In genomic region chr11:58867039-58867953, GRCm38 (mm10) we compare ENCODE assay signal across 8 mouse cellular contexts. TPM values are rescaled to one million over a fixed set of nuclear protein-coding genes. Genes with fewer than 3 reads are reported as not detected.
DNase-seq lines count a peak whose midpoint lies in the region; ATAC-seq lines count a peak whose summit lies in the region.

Gene 2810021J22Rik, plus strand, starts transcription at chr11:58867216.

- H3K9me3 ChIP-seq in intestine, embryonic 16.5 days (ENCODE audit: control insufficient read depth, low read length), result no peaks in the 10 kb centered on the region
- H3K9me3 ChIP-seq in midbrain, embryonic 11.5 days (ENCODE audit: control insufficient read depth, low read length), result no peaks in the 10 kb centered on the region

- intact Hi-C loops in left cerebral cortex, postnatal 4 days (cut with DNase I), result no loop called here

- H3K27me3 ChIP-seq in intestine, embryonic 16.5 days (replicated peaks; ENCODE audit: control insufficient read depth, insufficient read depth, low read length), result no peaks in the 10 kb centered on the region
- no peaks in the 10 kb centered on the region for H3K27me3 ChIP-seq in midbrain, embryonic 11.5 days (ENCODE audit: control insufficient read depth, insufficient read depth, low read length)

- H3K4me2 ChIP-seq in intestine, embryonic 16.5 days (ENCODE audit: low read depth, low read length), result peak within 1 kb of the TSS; percentile 53
- peak within 1 kb of the TSS; percentile 84 for H3K4me2 ChIP-seq in midbrain, embryonic 11.5 days

- H3K36me3 ChIP-seq in intestine, embryonic 16.5 days (ENCODE audit: control insufficient read depth, insufficient read depth, low read length), result no peaks in the 10 kb centered on the region
- no peaks in the 10 kb centered on the region for H3K36me3 ChIP-seq in midbrain, embryonic 11.5 days (ENCODE audit: control insufficient read depth, insufficient read depth, low read length)

- peak within 1 kb of the TSS; percentile 83 for H3K9ac ChIP-seq in intestine, embryonic 16.5 days (ENCODE audit: low read depth, low read length)
- H3K9ac ChIP-seq in midbrain, embryonic 11.5 days (ENCODE audit: low read length), result peak within 1 kb of the TSS; percentile 90

- H3K4me3 ChIP-seq in intestine, embryonic 16.5 days (ENCODE audit: low read length), result peak within 1 kb of the TSS; percentile 69
- H3K4me3 ChIP-seq in midbrain, embryonic 11.5 days (ENCODE audit: low read depth, low read length), result peak within 1 kb of the TSS; percentile 79

- 3% methylated on average over 37 of the region's 37 CpGs for WGBS in intestine, embryonic 16.5 days
- 5% methylated on average over 37 of the region's 37 CpGs for WGBS in midbrain, embryonic 11.5 days

- peak; percentile 91 for DNase-seq in adrenal gland, postnatal 14 days
- DNase-seq in embryo, embryonic 9.5 days (ENCODE audit: extremely low spot score), result peak; percentile 86
- DNase-seq in gonadal fat pad, adult 2 months (ENCODE audit: low read depth), result peak; percentile 23
- DNase-seq in left cerebral cortex, postnatal 4 days, result peak; percentile 84
- DNase-seq in midbrain, embryonic 11.5 days (ENCODE audit: low spot score, missing footprints), result peak; percentile 98
- DNase-seq in right cerebral cortex, postnatal 4 days, result peak; percentile 69
- peak; percentile 86 for DNase-seq in yolk sac, embryonic 10.5 days (ENCODE audit: low spot score)

- 0 out of 2 replicates have a peak, but pooled peaks cover 8% of the 10 kb centered on the region for H3K4me1 ChIP-seq in intestine, embryonic 16.5 days (ENCODE audit: control insufficient read depth, insufficient read depth, low read length)
- peaks cover 8% of the 10 kb centered on the region for H3K4me1 ChIP-seq in midbrain, embryonic 11.5 days (ENCODE audit: control insufficient read depth, insufficient read depth, low read length)

- ATAC-seq in intestine, embryonic 16.5 days, result peak; percentile 94
- peak; percentile 88 for ATAC-seq in midbrain, embryonic 11.5 days (ENCODE audit: low FRiP score)

- peak within 1 kb of the TSS; percentile 79 for H3K27ac ChIP-seq in intestine, embryonic 16.5 days (ENCODE audit: low read length)
- peak within 1 kb of the TSS; percentile 61 for H3K27ac ChIP-seq in midbrain, embryonic 11.5 days (ENCODE audit: low read depth, low read length)

RNA-seq across cellular contexts. Expression of gene 2810021J22Rik, which starts in this region (rescaled TPM):
- 5.3 and 7.6 TPM in 2 replicates for total RNA-seq in adrenal gland, postnatal 14 days (2021)
- polyA plus RNA-seq in gonadal fat pad, adult 2 months (2012; rRNA removed), result 7.6 and 9.1 TPM in 2 replicates
- polyA plus RNA-seq in intestine, embryonic 16.5 days (2015; fragmentation: Nextera tagmentation; extraction: Ambion mirVana), result 5.2 and 5.3 TPM in 2 replicates
- 10 to 100 TPM; 14.5 to 14.6 TPM for total RNA-seq in left cerebral cortex, postnatal 4 days (2021)
- 13.4 and 13.6 TPM in 2 replicates for polyA plus RNA-seq in midbrain, embryonic 11.5 days (2014; fragmentation: Nextera tagmentation; extraction: Ambion mirVana)

Comparison
In these comparisons a context has a peak if more than half of its experiments do, and no peak if none do; other contexts are left out.
1. Peak in every context shown above with its lines: DNase-seq, ATAC-seq, H3K4me3 ChIP-seq and H3K27ac ChIP-seq.
2. DNase-seq: peak in every context shown above with its lines; median percentile 98 in midbrain, embryonic 11.5 days; 91 in adrenal gland, postnatal 14 days; 86 in embryo, embryonic 9.5 days; 86 in yolk sac, embryonic 10.5 days; 84 in left cerebral cortex, postnatal 4 days; 69 in right cerebral cortex, postnatal 4 days; 23 in gonadal fat pad, adult 2 months.